Mouse (Mus musculus): ENCODE results near the gene Ssbp1. TPM values are rescaled to one million over a fixed set of nuclear protein-coding genes. Genes with fewer than 3 reads are reported as not detected.

Ssbp1 gene
- polyA plus RNA-seq, 1 experiment from 2014 or later: 199 TPM

DNA sequence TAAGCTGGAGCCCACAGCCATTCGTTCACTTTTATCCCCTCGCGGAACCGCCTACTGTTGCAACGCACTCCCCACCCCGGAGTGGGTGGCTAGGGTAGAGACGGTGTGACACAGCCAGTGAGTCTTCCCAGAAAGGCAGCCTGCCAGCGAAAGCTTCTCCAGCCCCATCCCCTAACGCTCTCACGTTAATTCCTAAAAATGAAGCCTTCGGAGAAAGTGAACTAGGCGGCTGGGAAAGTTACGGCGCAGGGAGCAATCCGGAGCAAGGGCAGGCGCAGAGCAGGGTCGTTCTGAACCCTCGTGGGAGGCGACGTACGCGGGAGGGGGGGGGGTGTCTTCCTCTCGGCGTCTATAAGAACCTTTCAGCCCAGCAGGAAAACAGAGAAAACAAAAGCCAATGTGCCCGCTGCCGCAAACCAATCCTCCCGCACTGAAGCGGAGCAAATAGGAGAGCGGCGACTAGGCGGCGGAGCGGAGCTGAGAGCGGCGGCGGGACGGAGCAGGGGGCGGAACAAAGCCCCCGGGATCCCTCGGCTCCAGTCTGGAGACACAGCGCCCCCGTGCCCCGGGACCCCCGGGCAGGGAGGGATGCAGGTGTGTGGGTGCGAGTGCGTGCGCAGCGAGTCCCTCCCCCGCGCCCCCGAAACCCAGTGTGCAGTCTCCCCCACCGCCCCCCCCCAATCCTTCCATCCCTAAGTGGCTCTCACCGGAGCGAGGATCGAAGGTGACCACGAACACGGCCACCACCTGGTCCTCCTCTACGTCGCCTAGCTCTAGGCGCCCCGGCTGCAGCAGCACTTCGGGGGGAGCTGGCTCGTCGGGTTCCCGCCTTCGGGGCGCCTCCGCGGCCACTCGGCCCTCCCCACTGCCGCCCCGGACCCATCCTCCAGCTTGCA is 35.8 kb upstream of the Ssbp1 start:
- peak; percentile 81 for ATAC-seq (ENCODE audit: low FRiP score)
- Histone ChIP-seq H3K27ac (peak overlapping the region; percentile 89), H3K4me3 (replicated peaks) (peak overlapping the region; percentile 88), H3K9me3 (no peaks in the 10 kb centered on the region), H3K27me3 (peaks cover 16% of the 10 kb centered on the region), H3K36me3 (replicated peaks) (no peaks in the 10 kb centered on the region), H3K4me2 (peak overlapping the region; percentile 82), H3K9ac (peak overlapping the region; percentile 86), H3K4me1 (peaks cover 25% of the 10 kb centered on the region)
- WGBS: under 1% methylated on average over 57 of the region's 72 CpGs

DNA sequence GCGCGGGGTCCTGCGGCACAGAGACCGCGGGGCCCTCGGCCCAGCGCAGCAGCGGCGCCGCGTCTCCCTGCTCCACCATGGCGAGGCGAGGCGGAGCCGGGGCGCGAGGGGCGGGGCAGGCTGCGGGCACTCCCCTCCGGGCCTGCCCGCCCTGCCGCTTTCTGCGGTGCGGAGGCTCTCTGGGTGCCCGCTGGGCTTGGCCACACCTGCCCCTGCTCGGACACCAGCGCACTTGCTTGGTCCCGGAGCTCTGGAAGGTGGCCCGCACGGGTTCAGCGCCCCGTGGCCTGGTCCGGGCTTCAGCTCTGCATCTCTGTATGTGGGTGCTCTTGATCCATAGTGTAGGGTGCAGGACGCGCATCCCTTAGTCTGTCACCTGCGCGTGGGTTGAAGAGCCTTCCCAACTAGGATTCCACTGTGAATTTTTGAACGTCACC is 35.1 kb upstream of the Ssbp1 start, which contains the start of gene E330009J07Rik:
Gene E330009J07Rik, minus strand, starts transcription at position 89 of the 437 bp plus-strand sequence.
- Histone ChIP-seq H3K36me3 (replicated peaks) (no peaks in the 10 kb centered on the region), H3K4me3 (replicated peaks) (peak within 1 kb of the TSS; percentile 88), H3K4me1 (peaks cover 20% of the 10 kb centered on the region), H3K9me3 (no peaks in the 10 kb centered on the region), H3K4me2 (peak within 1 kb of the TSS; percentile 82), H3K27ac (peak within 1 kb of the TSS; percentile 89), H3K9ac (peak within 1 kb of the TSS; percentile 86), H3K27me3 (peaks cover 16% of the 10 kb centered on the region)
- WGBS: under 1% methylated on average over 38 of the region's 38 CpGs
- peak; percentile 94 for ATAC-seq (ENCODE audit: low FRiP score)

DNA sequence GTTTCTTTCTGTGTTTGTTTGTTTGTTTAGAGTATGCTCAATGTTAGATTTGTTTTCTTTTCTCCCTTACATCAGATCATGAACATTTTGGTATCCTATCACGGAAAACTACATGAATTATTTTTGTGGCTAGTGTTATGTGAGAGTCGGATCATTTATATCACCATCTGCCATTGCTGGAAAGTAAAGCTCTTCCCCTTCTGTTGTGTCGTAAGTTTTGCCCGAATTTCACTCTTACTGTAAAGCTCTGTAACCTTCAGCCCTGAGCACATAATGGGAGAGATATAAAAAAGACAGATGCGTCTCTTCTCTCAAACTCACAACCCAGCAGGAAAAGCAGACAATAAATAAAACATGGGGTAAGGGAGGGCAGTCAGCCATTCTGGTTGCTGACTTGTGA is 32.2 kb upstream of the Ssbp1 start, which contains the start of gene Wee2:
Gene Wee2, plus strand, starts transcription at position 153 of the 400 bp plus-strand sequence.
- H3K4me2 ChIP-seq: no peak within 1 kb of the TSS
- WGBS: 80% methylated on average over 5 of the region's 5 CpGs
- no peak for ATAC-seq (ENCODE audit: low FRiP score)
- H3K9ac ChIP-seq: no peak within 1 kb of the TSS
- H3K9me3 ChIP-seq: no peaks in the 10 kb centered on the region
- H3K4me3 ChIP-seq (replicated peaks): no peak within 1 kb of the TSS
- H3K27me3 ChIP-seq: peaks cover 24% of the 10 kb centered on the region
- H3K36me3 ChIP-seq (replicated peaks): no peaks in the 10 kb centered on the region
- H3K4me1 ChIP-seq: peaks cover 15% of the 10 kb centered on the region
- H3K27ac ChIP-seq: no peak within 1 kb of the TSS

DNA sequence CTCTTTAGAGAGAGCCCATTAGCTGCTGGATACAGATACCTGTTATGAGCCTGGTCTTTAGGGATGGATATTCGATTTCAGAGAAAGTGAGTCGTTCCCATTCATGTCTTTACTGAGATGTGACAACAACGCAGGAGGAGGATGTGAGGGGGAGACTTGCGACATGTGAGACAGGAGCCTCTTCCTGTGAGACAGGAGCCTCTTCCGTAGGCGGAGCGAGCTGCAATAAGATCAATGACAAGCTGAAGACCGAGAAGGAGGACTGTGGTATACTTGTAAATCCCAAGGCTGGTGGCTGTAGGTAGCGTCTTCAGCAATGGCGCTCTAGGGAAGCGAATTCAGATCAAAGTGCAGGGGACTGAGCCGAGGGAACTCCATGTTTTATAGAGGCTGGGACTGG is 31.4 kb upstream of the Ssbp1 start:
- H3K9ac ChIP-seq: no peak overlapping the region
- H3K36me3 ChIP-seq (replicated peaks): no peaks in the 10 kb centered on the region
- ATAC-seq (ENCODE audit: low FRiP score): no peak
- no peak overlapping the region for H3K4me2 ChIP-seq
- no peak overlapping the region for H3K4me3 ChIP-seq (replicated peaks)
- peaks cover 7% of the 10 kb centered on the region for H3K4me1 ChIP-seq
- no peaks in the 10 kb centered on the region for H3K9me3 ChIP-seq
- H3K27me3 ChIP-seq: peaks cover 24% of the 10 kb centered on the region
- WGBS: 52% methylated on average over 12 of the region's 12 CpGs
- no peak overlapping the region for H3K27ac ChIP-seq

DNA sequence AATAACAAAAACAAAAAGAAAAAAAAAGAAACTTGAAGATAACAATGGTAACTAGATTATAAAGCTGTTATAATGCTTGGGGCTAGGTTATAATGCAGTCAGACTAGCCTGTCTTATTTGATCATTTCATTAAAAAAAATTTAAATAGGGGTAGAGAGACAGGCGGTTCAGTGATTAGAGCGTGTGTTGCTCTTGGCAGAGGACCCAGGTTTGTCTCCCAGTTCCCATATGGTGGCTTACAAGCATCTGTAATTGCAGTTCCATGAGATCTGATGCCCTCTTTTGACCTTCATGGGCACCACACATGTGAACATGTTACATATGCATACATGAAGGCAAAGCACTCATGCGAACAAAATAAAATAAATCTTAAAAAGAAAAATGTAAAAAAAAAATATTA is 29.9 kb upstream of the Ssbp1 start:
- H3K36me3 ChIP-seq (replicated peaks): no peaks in the 10 kb centered on the region
- no peaks in the 10 kb centered on the region for H3K9me3 ChIP-seq
- peaks cover 24% of the 10 kb centered on the region for H3K27me3 ChIP-seq
- ATAC-seq (ENCODE audit: low FRiP score): no peak
- no peak overlapping the region for H3K9ac ChIP-seq
- no peak overlapping the region for H3K4me3 ChIP-seq (replicated peaks)
- no peak overlapping the region for H3K27ac ChIP-seq
- H3K4me2 ChIP-seq: no peak overlapping the region
- 71% methylated on average over 3 of the region's 3 CpGs for WGBS
- H3K4me1 ChIP-seq: peaks cover 2% of the 10 kb centered on the region; the same call in 1 of the 2 replicates

DNA sequence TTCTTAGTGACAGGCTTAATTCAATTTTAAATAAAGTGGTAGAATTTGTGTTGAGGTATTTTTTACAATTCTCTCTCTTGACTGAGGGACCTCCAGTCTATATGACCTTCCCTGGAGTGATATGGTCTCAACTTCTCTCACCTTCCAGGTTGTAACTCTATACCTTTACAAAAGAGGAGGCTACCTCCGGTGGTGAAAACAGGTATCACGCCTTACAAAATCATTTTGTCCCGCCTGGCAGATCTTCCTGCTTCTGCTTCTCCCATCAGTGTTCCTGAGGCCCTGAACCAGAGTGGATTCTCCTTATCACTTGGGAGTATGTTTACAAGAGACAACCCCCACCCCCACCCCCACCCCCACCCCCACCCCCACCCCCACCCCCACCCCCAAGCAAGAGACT is 29.4 kb upstream of the Ssbp1 start:
- H3K4me1 ChIP-seq: no peaks in the 10 kb centered on the region
- no peak for ATAC-seq (ENCODE audit: low FRiP score)
- H3K27ac ChIP-seq: no peak overlapping the region
- H3K27me3 ChIP-seq: peaks cover 24% of the 10 kb centered on the region
- no peak overlapping the region for H3K9ac ChIP-seq
- H3K9me3 ChIP-seq: no peaks in the 10 kb centered on the region
- H3K4me3 ChIP-seq (replicated peaks): no peak overlapping the region
- H3K4me2 ChIP-seq: no peak overlapping the region
- WGBS: 42% methylated on average over 3 of the region's 3 CpGs
- H3K36me3 ChIP-seq (replicated peaks): no peaks in the 10 kb centered on the region

DNA sequence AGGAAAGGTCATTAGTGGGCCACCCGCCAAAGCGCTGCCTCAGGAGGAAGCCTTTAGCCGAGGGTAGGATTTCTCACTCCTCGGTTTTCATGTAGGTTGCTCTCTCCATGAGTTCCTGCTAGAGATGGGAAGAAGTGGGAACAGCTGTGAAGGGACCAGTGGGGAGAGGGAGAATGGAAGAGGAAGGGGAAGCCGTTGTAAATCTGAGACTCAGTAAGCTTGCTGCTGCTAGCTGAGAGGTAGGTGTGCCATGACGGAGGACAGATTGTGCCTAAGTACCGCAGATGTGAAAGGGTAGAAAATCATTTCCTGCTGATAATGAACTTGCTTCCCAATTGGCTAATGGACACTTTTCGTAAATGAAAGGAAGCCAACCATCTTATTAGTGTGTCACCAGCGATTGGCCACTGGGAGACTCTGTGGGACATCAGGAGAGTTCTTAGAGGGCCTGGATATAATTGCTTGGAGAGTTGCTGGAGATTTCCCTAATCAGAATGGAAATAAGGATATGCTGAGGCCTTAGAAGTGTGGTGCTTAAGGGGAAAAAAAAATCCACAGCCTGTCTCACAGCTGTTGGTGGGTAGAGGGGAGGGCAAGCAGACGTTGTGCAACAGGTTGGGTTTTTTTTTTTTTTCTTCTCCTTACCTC is 27.7 kb upstream of the Ssbp1 start:
- Histone ChIP-seq H3K36me3 (replicated peaks) (no peaks in the 10 kb centered on the region), H3K9me3 (no peaks in the 10 kb centered on the region), H3K27me3 (peaks cover 14% of the 10 kb centered on the region), H3K9ac (no peak overlapping the region), H3K4me1 (no peaks in the 10 kb centered on the region), H3K4me2 (no peak overlapping the region), H3K4me3 (replicated peaks) (no peak overlapping the region), H3K27ac (no peak overlapping the region)
- 41% methylated on average over 10 of the region's 10 CpGs for WGBS
- no peak for ATAC-seq (ENCODE audit: low FRiP score)

DNA sequence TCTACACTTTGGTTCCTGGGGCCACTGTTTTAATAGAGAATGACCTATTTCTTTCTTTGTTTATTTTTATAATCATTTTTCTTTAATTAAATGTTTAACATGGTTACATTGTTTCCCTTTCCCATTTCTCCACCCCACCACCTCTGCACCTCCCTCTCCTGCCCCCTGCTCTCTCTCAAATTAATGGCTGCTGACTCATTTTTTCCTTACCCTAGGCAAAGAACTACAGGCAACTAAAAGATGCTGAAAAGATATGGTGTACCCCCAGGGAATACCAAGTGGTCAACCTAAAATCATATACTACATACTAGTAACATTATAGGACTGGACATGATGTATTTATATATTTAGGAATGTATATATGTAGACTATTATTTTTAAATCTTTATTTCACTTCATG is 22.5 kb upstream of the Ssbp1 start:
- no peaks in the 10 kb centered on the region for H3K36me3 ChIP-seq (replicated peaks)
- ATAC-seq (ENCODE audit: low FRiP score): no peak
- H3K9me3 ChIP-seq: no peaks in the 10 kb centered on the region
- no peaks in the 10 kb centered on the region; the same call in 1 of the 2 replicates for H3K27me3 ChIP-seq
- H3K4me1 ChIP-seq: no peaks in the 10 kb centered on the region
- no peak overlapping the region for H3K27ac ChIP-seq
- no peak overlapping the region for H3K4me3 ChIP-seq (replicated peaks)
- no peak overlapping the region for H3K9ac ChIP-seq
- no peak overlapping the region for H3K4me2 ChIP-seq

DNA sequence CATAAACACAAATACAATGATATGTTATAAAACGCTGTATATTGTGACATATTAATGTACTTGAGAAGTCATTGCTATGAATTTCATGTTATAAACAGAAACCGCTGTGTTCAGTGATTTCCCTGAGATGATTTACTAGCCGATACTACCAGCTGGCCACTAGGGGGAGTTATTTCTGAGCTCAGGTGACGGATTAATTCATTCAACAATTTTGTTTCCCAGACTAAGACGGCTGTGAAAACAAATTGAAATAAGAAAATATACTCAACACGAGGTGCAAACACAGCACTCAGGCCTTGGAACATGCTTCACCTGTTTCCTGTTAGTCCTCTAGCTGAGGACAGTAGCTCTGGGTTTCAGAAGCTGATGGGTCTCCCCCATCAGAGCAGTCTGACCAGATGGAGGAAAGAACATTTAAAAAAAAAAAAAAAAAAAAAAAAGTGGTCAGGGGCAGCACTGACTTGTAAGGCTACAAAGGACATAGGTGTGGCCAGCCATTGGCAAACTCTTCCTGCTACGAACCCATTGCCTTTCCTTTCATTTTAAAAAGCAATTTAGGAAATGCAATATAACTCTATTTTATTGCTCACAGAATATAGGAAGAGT is 16.6 kb upstream of the Ssbp1 start:
- Histone ChIP-seq H3K4me2 (no peak overlapping the region), H3K36me3 (replicated peaks) (no peaks in the 10 kb centered on the region), H3K9me3 (no peaks in the 10 kb centered on the region), H3K4me1 (no peaks in the 10 kb centered on the region), H3K27me3 (no peaks in the 10 kb centered on the region), H3K9ac (no peak overlapping the region), H3K4me3 (replicated peaks) (no peak overlapping the region), H3K27ac (no peak overlapping the region)
- WGBS: 20% methylated on average over 7 of the region's 7 CpGs
- ATAC-seq (ENCODE audit: low FRiP score): no peak

DNA sequence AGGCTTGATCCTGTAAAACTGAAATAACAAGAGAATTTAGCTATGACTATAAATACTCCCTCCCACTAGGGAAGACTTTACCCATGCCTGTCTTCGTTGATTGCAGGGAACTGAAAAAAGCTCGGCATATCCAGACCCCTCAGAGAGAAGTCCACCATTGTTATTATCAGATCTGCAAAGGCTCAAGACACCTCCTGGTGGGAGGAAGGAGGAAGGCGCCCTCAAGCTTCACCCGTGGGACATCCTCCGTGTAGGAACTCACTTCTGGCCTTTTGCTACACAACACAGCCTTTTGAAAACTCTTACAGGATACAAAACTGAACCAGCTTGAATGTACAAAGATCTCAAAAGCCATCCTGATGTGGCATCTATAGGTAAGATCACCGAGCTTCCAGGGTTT is 5.4 kb upstream of the Ssbp1 start:
- H3K9ac ChIP-seq: no peak overlapping the region
- ATAC-seq (ENCODE audit: low FRiP score): no peak
- 51% methylated on average over 6 of the region's 6 CpGs for WGBS
- no peaks in the 10 kb centered on the region for H3K9me3 ChIP-seq
- no peak overlapping the region for H3K4me2 ChIP-seq
- no peaks in the 10 kb centered on the region for H3K36me3 ChIP-seq (replicated peaks)
- no peaks in the 10 kb centered on the region; the same call in 1 of the 2 replicates for H3K27me3 ChIP-seq
- no peak overlapping the region for H3K4me3 ChIP-seq (replicated peaks)
- H3K4me1 ChIP-seq: no peaks in the 10 kb centered on the region
- H3K27ac ChIP-seq: no peak overlapping the region

DNA sequence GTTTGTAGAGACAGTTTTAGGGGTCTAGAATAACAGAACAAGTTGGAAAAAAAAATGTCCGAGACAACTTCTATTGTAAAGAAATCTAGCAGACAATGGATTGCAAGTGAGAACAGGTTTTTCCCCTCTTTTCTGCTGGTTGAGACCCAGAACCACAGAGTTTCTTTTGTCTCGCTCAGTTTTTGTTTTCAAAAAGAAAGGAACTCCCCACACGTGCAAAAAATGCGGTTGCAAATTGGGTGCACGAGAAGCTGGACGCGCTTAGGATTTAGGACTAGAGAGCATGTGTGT is 513 bp downstream of the Ssbp1 start:
- H3K27ac ChIP-seq: peak overlapping the region; percentile 98
- H3K9ac ChIP-seq: peak overlapping the region; percentile 87
- peak; percentile 25; the same call in 1 of the 2 replicates for ATAC-seq (ENCODE audit: low FRiP score)
- 2% methylated on average over 7 of the region's 7 CpGs for WGBS
- H3K9me3 ChIP-seq: no peaks in the 10 kb centered on the region
- peak overlapping the region; percentile 76 for H3K4me3 ChIP-seq (replicated peaks)
- H3K4me1 ChIP-seq: peaks cover 7% of the 10 kb centered on the region
- peaks cover 31% of the 10 kb centered on the region for H3K36me3 ChIP-seq (replicated peaks)
- peak overlapping the region; percentile 68 for H3K4me2 ChIP-seq
- no peaks in the 10 kb centered on the region for H3K27me3 ChIP-seq

DNA sequence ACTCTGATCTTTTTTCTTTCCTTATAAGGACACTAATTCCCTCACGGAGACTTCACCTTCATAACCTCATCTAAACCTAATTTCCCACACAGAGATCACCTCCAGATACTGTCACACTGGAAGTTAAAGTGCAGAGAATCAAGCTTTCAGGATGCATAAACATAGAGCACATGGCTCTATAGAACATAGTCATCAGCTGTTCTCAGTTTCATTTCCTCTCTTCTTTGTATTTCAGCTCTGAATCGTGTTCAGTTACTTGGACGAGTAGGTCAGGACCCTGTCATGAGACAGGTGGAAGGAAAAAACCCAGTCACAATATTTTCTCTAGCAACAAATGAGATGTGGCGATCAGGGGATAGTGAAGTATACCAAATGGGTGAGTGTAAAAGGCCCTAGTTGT is 5.0 kb downstream of the Ssbp1 start:
- no peak overlapping the region for H3K4me3 ChIP-seq (replicated peaks)
- no peak overlapping the region for H3K4me2 ChIP-seq
- H3K27me3 ChIP-seq: no peaks in the 10 kb centered on the region
- peaks cover 7% of the 10 kb centered on the region for H3K4me1 ChIP-seq
- H3K36me3 ChIP-seq (replicated peaks): peaks cover 50% of the 10 kb centered on the region
- no peak for ATAC-seq (ENCODE audit: low FRiP score)
- 93% methylated on average over 4 of the region's 4 CpGs for WGBS
- H3K27ac ChIP-seq: no peak overlapping the region
- H3K9me3 ChIP-seq: no peaks in the 10 kb centered on the region
- no peak overlapping the region for H3K9ac ChIP-seq

Data from forebrain, embryonic 12.5 days (tissue).